Mouse (Mus musculus): Measurements from ENCODE around the gene Nrxn3. TPM values are rescaled to one million over a fixed set of nuclear protein-coding genes. Genes with fewer than 3 reads are reported as not detected.

Gene Nrxn3
- total RNA-seq, 2 experiments from 2014 or later = 0.51 to 0.55 TPM

DNA sequence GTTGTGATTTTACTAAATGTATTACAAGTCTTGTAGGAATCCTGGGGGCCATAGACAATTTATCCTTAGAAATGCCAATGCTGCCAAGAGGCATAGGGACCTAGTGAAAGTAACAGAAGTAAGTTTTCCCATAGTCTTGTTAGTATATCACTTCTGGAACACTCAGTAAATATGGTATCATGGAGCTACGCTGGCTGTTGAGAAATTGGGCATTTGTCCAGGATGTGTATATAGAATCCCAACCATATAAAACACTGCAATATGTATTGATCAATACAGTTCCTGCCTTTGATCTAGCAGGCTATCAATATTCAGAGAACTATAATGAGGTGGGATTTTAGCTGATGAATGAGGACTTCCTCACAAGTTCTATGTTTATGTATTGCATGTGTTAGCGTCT lies 1107.3 kb downstream of the Nrxn3 start:
- DNase-seq = no peak
- intact Hi-C loops (cut with DNase I; ENCODE audit: low total_unique reads) = no loop called here

DNA sequence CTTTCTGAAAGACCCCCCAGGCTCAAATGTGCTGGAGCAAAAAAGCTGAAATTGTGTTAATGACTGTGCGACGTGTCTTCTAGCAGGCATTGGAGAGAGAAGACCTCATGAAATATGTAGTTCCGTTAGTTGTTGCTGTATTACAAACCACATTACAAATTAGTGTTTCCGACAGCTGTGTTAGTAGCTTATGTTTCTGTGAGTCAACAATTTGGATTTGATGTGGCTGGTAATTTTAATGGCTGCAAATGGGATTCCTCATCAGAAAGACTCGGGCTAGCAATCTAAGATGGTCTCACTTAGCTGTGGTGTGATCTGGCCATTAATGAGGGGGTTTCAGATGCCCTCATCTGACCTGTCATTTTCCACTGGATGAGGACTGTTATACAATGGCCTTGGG lies 1107.7 kb downstream of the Nrxn3 start:
- intact Hi-C loops (cut with DNase I; ENCODE audit: low total_unique reads) = no loop called here
- no peak for DNase-seq

DNA sequence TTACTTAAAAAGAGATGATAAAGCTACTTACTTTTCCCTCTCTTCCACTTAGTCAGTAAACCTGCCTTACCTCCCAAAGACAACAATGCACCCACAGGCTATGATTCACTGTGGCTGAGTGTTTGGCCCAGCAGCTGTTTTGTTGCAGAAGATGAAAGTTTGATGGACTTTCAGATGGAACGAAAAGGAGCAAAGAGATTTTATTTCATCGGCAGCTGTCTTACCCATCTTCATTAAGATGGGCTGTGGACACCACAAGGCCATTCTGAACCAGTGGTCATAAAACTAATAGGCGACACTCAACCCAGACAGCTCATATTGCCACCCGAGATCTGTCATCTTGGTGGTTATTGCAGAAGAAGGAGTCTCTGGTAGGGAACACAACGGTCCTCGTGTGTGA lies 1108.6 kb downstream of the Nrxn3 start:
- DNase-seq = no peak

DNA sequence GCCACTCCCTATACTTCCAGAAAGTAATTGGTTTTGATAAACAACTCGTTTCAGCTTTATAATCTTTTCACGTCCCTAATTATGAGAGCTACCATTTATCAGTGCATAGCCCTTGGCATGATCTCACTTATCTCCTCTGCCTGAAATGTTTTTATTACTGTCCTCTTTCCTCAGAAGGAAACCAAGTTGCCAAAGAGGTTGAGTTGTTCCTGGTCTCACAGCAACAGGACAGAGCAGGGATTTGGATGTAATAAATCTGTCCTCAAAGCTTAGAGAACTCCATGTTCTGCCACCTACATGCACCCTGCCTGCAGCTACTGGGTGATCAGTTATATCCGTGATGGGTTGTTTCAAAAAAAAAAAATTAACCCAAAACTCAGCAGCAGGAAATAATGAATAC lies 1113.6 kb downstream of the Nrxn3 start:
- DNase-seq = no peak
- intact Hi-C loops (cut with DNase I; ENCODE audit: low total_unique reads) = no loop called here

More for the DNA sequence above, 1108.6 kb downstream of the Nrxn3 start:
- intact Hi-C loops (cut with DNase I; ENCODE audit: low total_unique reads) = no loop called here

DNA sequence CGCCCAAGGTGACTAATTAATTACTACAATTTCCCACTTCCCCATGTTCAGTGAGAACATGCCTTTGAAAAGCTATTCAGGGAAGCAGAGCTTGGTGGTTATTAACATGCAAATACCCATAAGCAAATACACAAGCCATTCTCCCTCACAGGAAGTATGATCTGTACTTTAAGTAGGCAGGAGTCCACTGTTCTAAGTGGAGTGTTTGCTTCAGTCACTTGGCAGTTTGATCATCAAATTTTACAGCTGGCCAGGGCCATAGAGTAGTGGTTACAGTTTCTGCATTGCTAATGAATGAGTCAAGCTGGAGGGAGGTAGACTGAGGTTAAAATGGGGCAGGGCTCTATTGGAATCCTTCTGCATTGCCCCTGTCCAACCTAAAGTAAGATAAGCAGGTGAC lies 1120.2 kb downstream of the Nrxn3 start:
- DNase-seq = no peak
- intact Hi-C loops (cut with DNase I; ENCODE audit: low total_unique reads) = no loop called here

DNA sequence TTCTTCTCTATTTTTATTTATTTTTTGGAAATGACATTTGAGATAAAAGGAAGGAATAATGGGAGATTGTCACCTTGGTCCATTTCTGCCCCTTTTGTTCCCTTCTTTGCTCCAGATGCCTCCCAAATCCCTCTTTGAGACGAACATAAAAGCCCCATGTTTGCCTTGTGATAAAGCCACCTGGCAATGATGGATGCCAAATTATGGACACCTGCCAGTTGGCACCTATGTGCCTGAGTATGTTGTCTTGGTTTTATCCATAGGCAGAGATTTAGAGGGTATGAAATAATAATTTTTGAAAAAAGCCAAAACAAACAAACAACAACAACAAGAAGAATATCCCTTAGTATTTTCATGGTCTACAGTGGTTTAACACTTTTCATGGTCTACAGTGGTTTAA lies 1125.4 kb downstream of the Nrxn3 start:
- DNase-seq = no peak
- intact Hi-C loops (cut with DNase I; ENCODE audit: low total_unique reads) = no loop called here

DNA sequence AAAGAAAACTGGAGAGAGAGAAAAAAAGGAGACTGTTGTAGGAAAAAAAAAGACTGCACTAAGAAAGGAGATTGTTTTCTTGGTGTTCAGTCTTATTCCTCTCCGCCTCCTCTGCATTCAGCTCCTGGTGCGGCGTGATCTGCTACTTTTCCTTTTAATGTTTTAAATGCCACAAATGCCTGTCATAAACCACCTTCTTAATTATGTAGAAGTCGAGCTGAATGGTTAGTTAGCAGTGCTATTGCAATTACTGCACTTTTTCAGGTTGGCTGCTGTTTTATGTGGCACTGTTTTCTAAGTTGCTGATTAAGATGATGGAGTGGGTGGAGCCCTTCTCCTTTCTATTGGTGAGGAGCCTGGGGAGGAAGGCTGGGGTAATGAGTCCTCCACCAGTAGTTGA lies 1131.7 kb downstream of the Nrxn3 start:
- no peak for DNase-seq
- intact Hi-C loops (cut with DNase I; ENCODE audit: low total_unique reads) = no loop called here

DNA sequence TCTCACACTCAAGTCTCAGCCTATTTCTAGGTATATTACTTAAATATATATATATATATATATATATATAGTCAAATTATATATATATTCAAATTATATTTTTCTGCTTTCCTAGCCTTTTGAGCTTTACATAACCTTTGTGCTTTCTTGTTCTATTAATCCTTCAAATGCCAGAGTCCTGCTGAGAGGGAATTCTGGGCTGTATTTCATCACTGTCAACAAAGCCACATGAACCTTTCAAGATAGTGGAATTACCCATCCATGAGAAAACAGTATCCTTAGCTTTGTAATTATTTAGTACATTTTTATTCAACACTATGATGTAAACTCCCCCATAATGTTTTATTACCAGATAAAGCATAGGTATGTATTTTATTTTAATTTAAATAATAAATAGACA lies 1144.4 kb downstream of the Nrxn3 start:
- intact Hi-C loops (cut with DNase I; ENCODE audit: low total_unique reads) = no loop called here

DNA sequence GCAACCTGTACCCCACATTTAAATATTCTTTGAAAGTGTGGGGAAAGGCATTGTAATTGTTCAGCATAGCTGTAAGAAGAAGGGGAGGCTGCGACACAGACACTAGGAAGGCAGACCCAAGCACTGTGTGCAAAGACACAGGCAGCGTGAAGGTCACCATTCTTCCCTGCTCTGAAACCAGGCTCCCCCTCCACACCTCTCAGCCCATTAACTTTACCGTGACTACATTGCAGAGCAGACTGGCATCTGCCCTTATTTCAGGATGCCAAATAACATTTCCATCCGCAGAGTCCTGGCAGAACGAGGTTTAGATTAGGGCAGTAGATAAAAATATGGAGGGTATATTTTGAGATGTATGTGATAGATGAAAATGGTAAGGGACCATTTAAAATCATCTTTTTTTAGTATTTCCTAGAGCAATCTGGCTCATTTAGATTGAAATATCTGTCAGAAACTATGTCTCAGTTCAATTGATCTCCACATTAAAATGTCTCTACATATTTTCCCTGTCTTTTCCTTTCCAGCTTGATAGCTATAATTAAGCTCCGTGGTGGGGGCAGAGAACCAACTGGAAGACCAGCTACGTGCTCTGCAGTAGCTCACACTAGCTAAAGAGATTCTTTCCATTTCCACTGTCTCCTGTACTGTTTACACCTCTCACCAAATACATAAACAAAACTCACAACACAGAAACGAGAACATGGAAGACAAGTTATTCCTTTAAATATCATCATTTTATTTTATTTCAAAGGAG lies 1160.1 kb downstream of the Nrxn3 start:
- intact Hi-C loops (cut with DNase I; ENCODE audit: low total_unique reads) = no loop called here
- DNase-seq = no peak

More for the DNA sequence above, 1144.4 kb downstream of the Nrxn3 start:
- DNase-seq = no peak

DNA sequence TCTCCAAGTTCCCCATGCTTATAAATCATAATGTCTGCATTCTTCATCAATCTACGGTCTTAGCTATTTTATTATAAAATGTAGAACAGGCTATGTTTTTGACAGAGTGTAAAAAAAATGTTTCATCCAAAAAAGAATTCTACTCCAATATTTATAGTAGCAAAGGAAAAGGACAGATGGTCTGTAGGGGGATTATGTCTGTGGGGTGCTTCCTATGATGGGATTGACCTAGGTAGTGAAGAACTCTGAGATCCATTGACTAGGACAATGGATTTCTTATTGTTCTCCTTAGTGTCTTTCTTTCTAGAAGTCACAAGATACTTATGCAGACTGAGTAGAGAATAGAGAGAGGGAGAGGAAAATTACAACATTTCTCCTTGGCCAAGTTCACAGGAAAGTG lies 1161.9 kb downstream of the Nrxn3 start:
- intact Hi-C loops (cut with DNase I; ENCODE audit: low total_unique reads) = no loop called here
- DNase-seq = no peak

DNA sequence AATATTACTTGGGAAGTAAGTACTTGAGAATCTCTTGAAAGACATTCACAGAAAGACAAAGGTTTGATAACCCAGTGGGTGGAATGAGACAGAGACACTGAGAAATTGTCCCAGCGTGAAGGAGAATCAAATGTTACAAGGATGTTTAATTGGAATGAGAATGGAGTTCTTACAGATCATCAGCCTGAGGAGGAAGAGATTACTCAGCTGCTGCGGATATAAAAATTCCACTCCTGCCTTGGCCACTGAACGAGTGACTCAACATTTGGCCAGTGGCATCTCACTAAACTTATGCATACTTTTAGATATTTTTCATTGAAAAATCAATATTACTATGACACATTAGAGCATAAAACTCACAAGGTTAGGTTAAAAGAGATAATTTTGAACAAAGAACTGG lies 1166.0 kb downstream of the Nrxn3 start:
- DNase-seq = no peak
- intact Hi-C loops (cut with DNase I; ENCODE audit: low total_unique reads) = no loop called here

DNA sequence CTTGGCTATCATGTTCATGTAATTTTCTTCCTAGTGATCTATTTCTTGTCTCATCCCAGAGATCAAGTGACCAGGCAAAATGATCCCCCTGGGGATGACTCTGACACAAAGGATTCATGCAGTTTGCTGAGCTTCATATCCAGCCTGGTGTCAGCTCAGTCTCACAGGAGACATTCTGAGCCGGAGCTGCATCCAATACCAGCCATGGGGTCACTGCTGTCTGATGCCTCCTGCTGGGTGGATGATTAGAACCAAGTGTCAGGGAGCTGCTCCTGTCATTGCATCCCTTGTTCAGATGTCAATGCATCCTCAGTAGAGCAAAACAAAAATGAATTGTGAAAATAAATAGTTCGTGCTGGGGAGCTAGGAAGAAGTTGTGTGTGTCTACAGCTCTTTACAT lies 1174.2 kb downstream of the Nrxn3 start:
- DNase-seq = no peak
- intact Hi-C loops (cut with DNase I; ENCODE audit: low total_unique reads) = no loop called here

DNA sequence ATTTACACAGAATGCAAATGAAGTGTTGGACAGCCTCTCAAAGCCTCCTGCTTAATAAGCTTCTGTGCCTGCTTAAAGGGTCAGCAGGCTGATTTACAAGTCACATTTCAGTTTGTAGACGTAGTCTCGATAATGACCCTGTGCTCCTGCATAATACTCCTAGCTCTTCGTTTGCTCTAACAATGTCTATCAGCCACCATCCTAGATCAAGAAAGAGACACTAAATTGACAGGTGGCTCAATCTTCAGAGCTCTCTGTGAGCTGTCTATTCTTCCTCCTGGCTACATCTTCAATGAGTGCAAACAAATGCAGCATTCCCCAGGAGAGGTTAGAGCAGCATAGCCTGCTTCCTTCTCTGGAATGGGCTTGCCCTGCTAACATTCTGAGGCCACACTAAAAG lies 1186.9 kb downstream of the Nrxn3 start:
- no peak for DNase-seq
- intact Hi-C loops (cut with DNase I; ENCODE audit: low total_unique reads) = no loop called here

DNA sequence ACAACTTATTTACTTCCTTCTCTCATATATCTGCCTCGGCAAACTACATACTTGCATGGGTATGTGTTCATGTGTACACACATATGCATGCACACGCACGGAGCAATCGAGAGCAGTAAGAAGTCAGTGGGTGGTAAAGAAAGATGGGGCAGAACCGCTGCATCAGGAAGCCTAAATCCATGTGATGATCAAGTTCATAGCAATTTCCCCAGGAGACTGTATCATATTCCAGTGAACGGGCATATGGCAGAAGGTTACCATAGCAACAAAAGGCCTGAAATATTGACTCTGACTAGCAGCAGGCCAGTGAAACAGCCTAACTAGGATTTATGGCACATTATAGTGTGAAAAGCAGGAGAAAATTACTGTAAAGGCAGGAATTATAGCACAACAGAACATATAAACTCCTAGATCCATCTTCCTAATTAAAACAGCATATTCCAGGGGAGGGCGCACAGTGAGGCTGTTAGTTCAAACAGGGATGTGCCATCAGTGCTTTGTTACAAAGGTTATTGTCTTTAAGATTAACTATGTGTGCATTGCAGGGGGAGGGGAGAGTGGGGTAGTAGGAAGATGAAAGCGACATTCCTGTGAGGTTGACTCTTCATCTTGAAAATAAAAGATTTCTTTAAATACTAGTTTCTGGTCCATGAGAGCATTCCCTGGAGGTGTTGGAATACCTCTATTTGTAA lies 1195.6 kb downstream of the Nrxn3 start:
- no peak for DNase-seq
- intact Hi-C loops (cut with DNase I; ENCODE audit: low total_unique reads) = no loop called here

DNA sequence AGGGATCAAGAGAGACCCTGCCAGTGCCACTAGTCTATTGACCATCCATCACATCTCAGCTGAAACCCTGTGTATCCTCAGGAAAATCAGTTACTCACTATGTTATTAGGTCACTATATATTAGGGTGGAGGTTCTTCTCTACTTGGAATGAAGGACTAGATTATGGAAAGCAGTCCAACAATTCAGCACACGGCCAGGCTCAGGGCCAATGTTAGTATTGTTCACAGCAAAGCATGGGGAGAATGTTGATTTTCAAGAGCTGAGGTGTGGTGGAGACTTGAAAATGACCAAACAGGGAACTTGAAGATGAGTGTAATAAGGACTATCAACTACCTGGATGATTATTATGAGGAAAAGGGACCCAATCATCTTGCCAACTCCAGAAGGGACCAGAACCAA lies 1209.7 kb downstream of the Nrxn3 start:
- intact Hi-C loops (cut with DNase I; ENCODE audit: low total_unique reads) = no loop called here
- DNase-seq = no peak

DNA sequence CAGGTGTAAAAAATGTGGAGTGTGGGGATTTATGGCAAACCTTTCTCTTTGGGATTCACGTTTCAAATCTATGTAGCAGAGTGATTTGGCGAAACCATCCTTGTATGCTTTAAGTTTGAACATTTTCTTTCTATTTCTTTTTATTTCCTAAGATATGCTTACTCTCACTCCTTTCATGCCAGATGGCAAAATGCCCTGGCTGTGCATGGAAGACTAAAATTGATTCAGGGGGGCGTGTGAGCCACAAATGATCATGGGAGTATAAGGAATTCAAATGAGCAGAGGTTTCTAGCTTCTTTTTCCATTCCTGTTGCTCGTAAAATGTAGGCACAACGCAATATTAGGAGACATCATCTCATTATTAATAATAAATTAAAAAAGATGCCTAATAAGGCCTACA lies 1211.0 kb downstream of the Nrxn3 start:
- intact Hi-C loops (cut with DNase I; ENCODE audit: low total_unique reads) = no loop called here
- DNase-seq = peak; percentile 6

DNA sequence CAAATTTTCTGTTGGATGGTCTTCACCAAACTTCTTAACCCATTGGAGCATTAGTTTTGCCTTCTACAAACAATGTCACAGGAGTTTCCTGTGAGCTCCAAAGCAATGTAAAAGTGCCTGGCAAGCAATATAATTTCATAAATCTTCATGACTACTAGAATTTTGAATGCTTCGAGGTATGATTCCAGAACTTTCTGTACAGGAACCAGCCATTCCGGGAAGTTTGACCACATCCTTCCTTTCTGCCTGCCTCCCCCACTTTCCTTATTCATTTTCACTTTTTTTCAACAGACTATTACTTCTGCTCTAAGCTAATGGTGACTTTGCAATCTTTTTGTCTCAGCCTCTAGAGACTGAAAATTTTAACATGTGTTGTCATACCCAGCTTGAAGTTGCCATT lies 1218.1 kb downstream of the Nrxn3 start:
- intact Hi-C loops (cut with DNase I; ENCODE audit: low total_unique reads) = no loop called here
- no peak for DNase-seq

DNA sequence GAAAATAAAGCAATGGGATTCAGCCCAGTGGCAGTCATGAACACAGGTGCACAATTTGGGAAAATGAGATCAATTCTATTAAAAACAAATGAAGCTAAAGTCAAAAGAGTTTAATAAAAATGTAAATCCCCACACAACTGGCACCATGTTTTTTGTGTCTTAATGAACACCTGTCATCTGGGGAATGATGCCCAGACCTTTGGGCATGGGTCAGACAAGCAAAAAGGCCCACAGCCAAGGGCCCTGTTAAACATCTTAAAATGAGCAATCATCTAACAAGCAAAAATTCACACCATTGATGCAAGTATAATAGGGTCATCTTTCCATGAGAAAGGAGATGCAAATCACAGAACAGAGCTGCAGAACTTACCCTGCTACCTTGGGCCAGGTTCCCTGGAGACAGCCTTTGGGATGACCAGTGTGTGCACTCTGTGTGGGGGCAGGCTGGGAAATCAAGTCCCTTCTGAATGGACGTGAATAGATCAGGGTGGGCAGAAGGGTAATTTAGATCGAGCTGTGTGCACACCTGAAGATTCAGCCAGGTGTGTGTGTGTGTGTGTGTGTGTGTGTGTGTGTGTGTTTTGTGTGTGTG lies 1223.3 kb downstream of the Nrxn3 start:
- intact Hi-C loops (cut with DNase I; ENCODE audit: low total_unique reads) = no loop called here

DNA sequence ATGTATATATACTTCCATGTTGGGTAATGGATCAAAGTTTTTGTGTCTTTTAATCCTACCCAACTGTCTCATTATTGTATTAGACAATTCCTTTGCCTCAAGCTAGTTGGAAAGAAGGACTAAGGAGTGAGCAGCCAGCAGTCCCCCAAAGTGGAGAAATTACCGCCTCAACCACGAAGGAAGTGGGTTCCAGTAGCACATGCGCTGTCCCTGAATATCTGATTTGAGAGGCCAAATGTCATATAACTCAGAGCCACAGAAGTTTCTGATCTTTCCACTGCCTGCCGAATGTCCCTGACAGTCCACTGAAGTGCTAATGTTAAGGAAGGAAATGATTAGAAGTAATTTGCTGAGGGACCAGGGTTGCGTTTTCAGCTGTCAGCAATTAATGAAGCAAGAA lies 1223.8 kb downstream of the Nrxn3 start:
- DNase-seq = no peak
- intact Hi-C loops (cut with DNase I; ENCODE audit: low total_unique reads) = no loop called here

More for the DNA sequence above, 1223.3 kb downstream of the Nrxn3 start:
- DNase-seq = no peak

DNA sequence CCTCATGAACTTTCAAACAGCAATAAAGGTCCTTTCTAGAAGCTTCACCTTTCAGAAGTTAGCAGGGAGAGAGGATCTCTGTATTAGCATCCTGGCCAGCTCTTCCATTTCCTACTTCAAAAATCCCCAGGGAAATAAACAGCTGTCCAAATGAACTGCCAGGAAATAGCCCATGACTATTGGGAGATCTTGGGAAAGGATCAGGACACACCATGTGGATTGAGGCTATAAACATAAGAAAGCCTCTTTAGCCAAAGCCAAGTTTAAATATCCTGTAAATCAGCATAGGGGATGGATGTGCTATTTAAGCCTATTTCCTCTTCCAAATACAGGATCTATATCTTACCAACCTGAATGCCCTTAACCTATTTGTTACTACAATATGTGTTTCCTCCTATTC lies 1230.6 kb downstream of the Nrxn3 start:
- intact Hi-C loops (cut with DNase I; ENCODE audit: low total_unique reads) = no loop called here
- no peak for DNase-seq

DNA sequence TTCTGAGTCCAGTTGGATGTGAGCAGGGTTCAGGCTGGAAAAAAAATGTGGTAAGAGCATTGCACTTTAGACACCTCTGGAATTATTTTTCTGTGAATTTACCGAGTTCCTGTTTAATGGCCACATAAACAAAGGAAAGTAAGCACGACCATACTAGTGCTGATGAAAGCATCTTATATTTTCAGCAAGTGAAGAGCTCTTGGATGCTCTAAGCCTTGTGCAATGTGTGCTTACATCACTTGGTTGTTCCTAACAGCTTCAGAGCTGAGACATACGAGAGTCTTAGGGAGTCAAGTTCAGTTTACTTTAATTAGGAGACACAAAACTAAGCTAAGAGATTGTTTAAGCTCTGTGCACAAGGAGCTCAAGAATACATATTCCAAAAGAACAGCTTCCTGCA lies 1231.0 kb downstream of the Nrxn3 start:
- DNase-seq = no peak
- intact Hi-C loops (cut with DNase I; ENCODE audit: low total_unique reads) = no loop called here

Data from gastrocnemius, postnatal 14 days (tissue).